Mouse (Mus musculus) heart, postnatal 10 days (tissue): ENCODE results near the gene Uggt1. TPM values are rescaled to one million over a fixed set of nuclear protein-coding genes. Genes with fewer than 3 reads are reported as not detected.

Source experiments
- DNase-seq, 2 experiments: peaks; one replicate each; pipeline ENCODE4 v3.0.0; 2021
- intact Hi-C: fragments of 180-260 bp; cut with DNase I; formaldehyde crosslinking; loops from one replicate; pipeline ENCODE4 v1.15.1; 2025
- total RNA-seq, 2 experiments: library from RNA; stranded (reverse); gene quantifications; 2 replicates each; pipeline ENCODE4 v1.2.3; 2021

Gene Uggt1
- total RNA-seq, 2 experiments from 2014 or later = 32.5 to 35.8 TPM

- intact Hi-C loops = no loop called here
- DNase-seq = no peak
These were observed 14.8 kb upstream of the Uggt1 start for GRCm38 (mm10) chr1:36259281-36259680.

DNA sequence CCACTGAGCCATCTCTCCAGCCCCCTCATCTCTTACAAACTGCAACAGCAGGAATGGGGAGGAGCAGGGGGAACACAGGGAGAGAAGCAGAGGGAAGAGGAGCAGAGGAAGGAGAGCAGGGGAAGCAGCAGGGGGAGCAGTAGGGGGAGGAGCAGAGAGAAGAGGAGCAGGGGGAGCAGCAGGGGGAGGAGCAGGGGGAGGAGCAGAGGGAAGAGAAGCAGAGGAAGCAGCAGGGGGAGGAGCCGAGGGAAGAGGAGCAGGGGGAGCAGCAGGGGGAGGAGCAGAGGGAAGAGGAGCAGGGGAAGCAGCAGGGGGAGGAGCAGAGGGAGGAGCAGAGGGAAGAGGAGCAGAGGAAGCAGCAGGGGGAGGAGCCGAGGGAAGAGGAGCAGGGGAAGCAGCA, 14.1 kb upstream of the Uggt1 start:
- intact Hi-C loops = no loop called here
- DNase-seq = no peak

- DNase-seq = no peak
- intact Hi-C loops = no loop called here
These were observed 12.8 kb upstream of the Uggt1 start for GRCm38 (mm10) chr1:36257276-36257675.

- DNase-seq = no peak
- intact Hi-C loops = loop anchor here (1.0 kb wide), 1 partner anchor 21 kb away; no protein-coding TSS in a partner anchor
These were observed 11.5 kb upstream of the Uggt1 start for GRCm38 (mm10) chr1:36255871-36256640.

GRCm38 (mm10) chr1:36254635-36255360, 10.3 kb upstream of the Uggt1 start:
- intact Hi-C loops = loop anchor here (1.0 kb wide), 1 partner anchor 23 kb away; no protein-coding TSS in a partner anchor
- DNase-seq = peak; percentile 56 to 66

- peak; percentile 84 to 88 for DNase-seq
- intact Hi-C loops = loop anchor here (2.0 kb wide), 2 partner anchors 26 to 108 kb away; no protein-coding TSS in a partner anchor
These were observed 8.3 kb upstream of the Uggt1 start for GRCm38 (mm10) chr1:36252791-36253190.

GRCm38 (mm10) chr1:36251426-36251825, 6.9 kb upstream of the Uggt1 start:
- intact Hi-C loops = no loop called here
- DNase-seq = no peak

GRCm38 (mm10) chr1:36246688-36247087, 2.2 kb upstream of the Uggt1 start:
- intact Hi-C loops = no loop called here
- no peak for DNase-seq

GRCm38 (mm10) chr1:36244828-36245215, 302 bp upstream of the Uggt1 start:
- no peak for DNase-seq
- intact Hi-C loops = no loop called here

GRCm38 (mm10) chr1:36243447-36244057, 968 bp downstream of the Uggt1 start:
- no peak for DNase-seq
- intact Hi-C loops = no loop called here

GRCm38 (mm10) chr1:36241903-36242429, 2.6 kb downstream of the Uggt1 start:
- no peak for DNase-seq
- intact Hi-C loops = no loop called here

- DNase-seq = no peak
These were observed 4.3 kb downstream of the Uggt1 start for GRCm38 (mm10) chr1:36240176-36240575.

GRCm38 (mm10) chr1:36239396-36239795, 5.1 kb downstream of the Uggt1 start:
- DNase-seq = no peak
- intact Hi-C loops = no loop called here

More at GRCm38 (mm10) chr1:36240176-36240575, 4.3 kb downstream of the Uggt1 start:
- intact Hi-C loops = no loop called here

DNA sequence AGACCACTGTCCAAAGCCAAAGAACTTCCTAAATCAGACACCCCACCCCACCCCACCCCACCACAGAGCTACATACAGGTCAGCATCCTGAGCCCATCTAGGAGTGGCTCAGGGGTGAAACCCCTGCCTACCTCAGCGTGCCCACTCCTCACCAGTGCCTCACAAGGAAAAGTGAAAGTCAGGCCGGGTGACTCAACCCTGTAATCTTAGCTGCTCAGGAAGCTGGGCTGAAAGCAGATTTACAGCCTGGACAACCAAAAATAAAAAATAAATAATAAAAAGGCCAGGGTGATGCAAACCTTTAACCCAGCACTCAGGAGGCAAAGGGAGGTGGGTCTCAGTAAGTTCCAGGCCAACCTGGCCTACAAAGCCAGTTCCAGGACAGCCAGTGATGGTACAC, 8.7 kb downstream of the Uggt1 start:
- intact Hi-C loops = no loop called here
- no peak for DNase-seq

- no peak for DNase-seq
- intact Hi-C loops = no loop called here
These were observed 9.4 kb downstream of the Uggt1 start for GRCm38 (mm10) chr1:36235057-36235639.

GRCm38 (mm10) chr1:36233218-36233617, 11.3 kb downstream of the Uggt1 start:
- intact Hi-C loops = no loop called here
- no peak for DNase-seq

DNA sequence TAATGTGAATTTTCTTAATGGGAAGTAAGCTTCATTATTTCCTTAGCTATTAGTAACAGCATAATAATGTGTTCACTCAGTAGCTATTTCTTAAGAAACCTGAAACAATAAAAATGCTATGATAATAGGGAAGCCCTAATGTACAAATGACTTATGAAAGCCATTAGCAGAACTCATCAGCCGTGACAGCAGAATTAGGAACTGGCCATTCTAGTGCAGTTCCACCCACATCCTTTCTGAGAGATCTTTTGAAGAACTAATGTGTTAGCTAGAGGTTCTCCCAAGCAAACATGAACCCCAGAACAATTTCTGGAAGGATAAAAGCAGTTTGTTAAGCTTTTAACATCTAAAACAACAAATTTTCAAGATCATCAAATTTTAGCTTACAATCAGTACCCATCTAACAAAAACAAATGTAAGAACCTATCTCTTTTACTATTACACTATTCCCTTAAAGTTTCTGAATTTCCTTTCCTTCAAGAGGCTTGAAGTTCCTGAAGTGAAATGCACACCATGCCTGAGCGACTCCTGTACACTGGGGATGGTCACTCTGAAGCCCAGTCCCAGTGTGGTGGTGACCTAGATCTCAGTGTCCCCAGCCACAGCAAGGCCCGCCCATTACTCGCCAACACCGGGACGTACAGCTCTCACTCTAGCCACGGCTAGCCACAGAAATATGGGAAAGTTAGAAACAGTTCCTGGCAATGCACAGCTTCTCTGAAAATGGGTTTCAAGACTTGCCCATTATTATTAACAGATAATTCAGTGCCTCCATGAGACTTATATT, 13.4 kb downstream of the Uggt1 start:
- intact Hi-C loops = no loop called here
- no peak for DNase-seq

- DNase-seq = no peak
- intact Hi-C loops = no loop called here
These were observed 16.1 kb downstream of the Uggt1 start for GRCm38 (mm10) chr1:36228461-36228860.

DNA sequence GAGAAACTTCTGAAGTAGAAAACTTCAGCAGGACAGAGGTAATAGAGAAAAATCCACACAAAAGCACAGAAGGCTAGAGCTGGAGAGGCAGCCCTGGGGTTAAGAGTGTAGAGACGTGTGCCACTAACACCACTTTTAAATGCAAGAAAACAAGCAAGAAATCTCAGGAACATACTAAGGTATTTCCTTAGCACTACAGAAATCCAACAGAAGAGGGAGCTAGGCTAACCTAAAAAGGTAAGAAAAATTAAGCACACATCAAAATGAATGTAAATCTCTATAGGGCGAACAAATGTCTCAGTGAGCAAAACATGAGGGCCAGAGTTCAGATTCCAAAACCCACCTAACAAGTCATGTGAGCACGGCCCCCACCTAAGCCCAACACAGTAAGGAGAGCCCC, 19.9 kb downstream of the Uggt1 start:
- intact Hi-C loops = no loop called here

DNA sequence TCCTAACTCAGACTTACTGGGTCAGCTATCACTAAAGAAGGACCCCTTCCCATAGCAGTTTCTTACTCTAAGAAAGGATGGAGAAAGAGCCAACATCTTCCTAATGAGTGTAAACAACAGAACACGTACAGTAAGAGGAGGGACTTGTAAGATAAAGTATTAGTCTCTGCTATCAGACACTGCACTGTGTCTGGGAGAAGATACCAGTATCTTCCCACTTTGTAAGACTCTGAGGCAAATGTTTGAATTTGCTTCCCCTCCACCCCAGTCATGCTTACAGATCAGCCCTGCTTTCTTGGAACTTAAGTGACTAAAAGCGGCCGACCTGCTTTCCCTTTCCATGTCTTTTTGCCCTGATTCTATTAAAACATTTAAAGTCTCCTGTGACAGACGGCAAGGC, 30.2 kb downstream of the Uggt1 start:
- no peak for DNase-seq
- intact Hi-C loops = no loop called here

More for the DNA sequence above, 19.9 kb downstream of the Uggt1 start:
- no peak for DNase-seq
